Mouse (Mus musculus): ENCODE data around the gene Cklf.

DNA sequence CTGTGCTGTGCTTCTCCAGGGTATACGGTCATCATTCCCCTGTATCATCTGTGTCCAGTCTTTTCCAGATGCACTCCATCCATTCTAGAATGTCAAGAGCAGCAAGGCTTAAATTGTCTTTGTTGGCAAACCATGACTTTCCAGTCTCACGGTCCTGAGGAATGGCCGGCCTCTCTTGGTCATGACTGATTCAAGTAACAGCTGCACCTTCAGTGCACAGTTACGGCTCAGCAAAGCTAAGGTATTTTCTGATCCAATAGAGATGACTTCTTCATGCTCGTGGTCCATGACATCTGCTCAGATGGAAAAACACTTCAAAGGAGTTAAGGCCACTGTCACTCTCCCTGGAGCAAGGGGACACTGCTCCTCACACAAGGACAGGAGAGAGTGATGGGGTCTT, 23.6 kb upstream of the Cklf start:
- TF ChIP-seq CTCF (IDR thresholded peaks at IDR 0.05; ENCODE audit: low read depth) (no peak), EP300 (IDR thresholded peaks at IDR 0.05; ENCODE audit: low read depth) (no peak)

Measured in liver, embryonic 14.5 days (tissue).